In the genomic region with DNA sequence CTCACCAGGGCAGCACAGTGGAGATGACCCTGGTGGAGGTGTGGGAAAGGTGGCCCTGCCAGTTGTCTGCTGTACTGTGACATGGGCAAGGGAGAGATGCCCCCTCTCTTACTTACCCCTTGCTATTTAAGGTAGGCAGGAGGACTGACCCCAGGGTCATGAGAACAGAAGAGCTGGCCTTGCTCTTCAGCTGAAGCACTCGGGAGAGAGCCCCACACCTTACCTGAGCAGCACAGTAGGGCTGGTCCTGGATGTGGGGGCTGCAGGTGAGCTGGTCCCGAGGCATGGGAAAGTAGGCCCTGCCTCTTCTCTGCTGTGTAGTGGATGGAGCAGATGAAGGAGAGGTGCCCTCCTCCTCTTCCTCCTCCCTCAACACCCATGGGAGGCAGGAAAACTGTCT, we compare ENCODE assay signal across 35 mouse cellular contexts. TPM values are rescaled to one million over a fixed set of nuclear protein-coding genes. Genes with fewer than 3 reads are reported as not detected.
DNase-seq lines count a peak whose midpoint lies in the region; ATAC-seq and TF ChIP-seq lines count a peak whose summit lies in the region.
"Had no signal": no experiment of that assay in that cellular context is flagged by ENCODE, and none has a peak within 500 bp of the region (broad histone marks: within the 10 kb centered on the region; RNA-seq: fewer than 3 reads in every experiment).

No protein-coding gene starts in this region.

- TF ChIP-seq EP300 in stomach, postnatal 0 days (optimal IDR thresholded peaks at IDR 0.05), result no peak

- H3K27ac ChIP-seq in kidney, postnatal 0 days, result no peak overlapping the region
- no peak overlapping the region for H3K27ac ChIP-seq in midbrain, embryonic 12.5 days (replicated peaks)
- H3K27ac ChIP-seq in midbrain, embryonic 14.5 days (replicated peaks; ENCODE audit: low read depth, low read length), result no peak overlapping the region
- H3K27ac ChIP-seq in stomach, postnatal 0 days (replicated peaks), result no peak overlapping the region
- H3K27ac ChIP-seq: embryonic facial prominence, embryonic 13.5 days; forebrain, embryonic 12.5 days; heart, embryonic 13.5 days; hindbrain, embryonic 10.5 days; intestine, embryonic 15.5 days; limb, embryonic 10.5 days; limb, embryonic 15.5 days; macrophage; neural tube, embryonic 12.5 days; stomach, embryonic 15.5 days had no signal

- no peaks in the 10 kb centered on the region for H3K4me1 ChIP-seq in kidney, postnatal 0 days (replicated peaks; ENCODE audit: insufficient read depth, low read length)
- no peaks in the 10 kb centered on the region for H3K4me1 ChIP-seq in midbrain, embryonic 12.5 days
- no peaks in the 10 kb centered on the region for H3K4me1 ChIP-seq in midbrain, embryonic 14.5 days (ENCODE audit: control insufficient read depth, insufficient read depth, low read length)
- no peaks in the 10 kb centered on the region for H3K4me1 ChIP-seq in stomach, postnatal 0 days (replicated peaks; ENCODE audit: control insufficient read depth, insufficient read depth)
- H3K4me1 ChIP-seq: embryonic facial prominence, embryonic 13.5 days; forebrain, embryonic 12.5 days; heart, embryonic 13.5 days; hindbrain, embryonic 10.5 days; intestine, embryonic 15.5 days; limb, embryonic 10.5 days; limb, embryonic 15.5 days; neural tube, embryonic 12.5 days; stomach, embryonic 15.5 days had no signal

- ATAC-seq in kidney, postnatal 0 days (replicated peaks; ENCODE audit: low FRiP score, low read depth), result 0 out of 2 replicates have a peak, but pooled peaks have one; percentile 38
- ATAC-seq in midbrain, embryonic 12.5 days (ENCODE audit: low FRiP score, low read depth), result 0 out of 2 replicates have a peak, but pooled peaks have one; percentile 41
- ATAC-seq in midbrain, embryonic 14.5 days (ENCODE audit: low FRiP score, low TSS enrichment), result no peak
- ATAC-seq in stomach, postnatal 0 days (ENCODE audit: low FRiP score, low TSS enrichment), result peak; percentile 32; the same call in 1 of the 2 replicates
- ATAC-seq: CD4-positive, CD25-positive, alpha-beta regulatory T cell, adult 4 months; hindbrain, embryonic 16.5 days; intestine, embryonic 15.5 days had no signal

- DNase-seq in heart, adult 11 months, result peak; percentile 68
- no peak for DNase-seq in heart, postnatal 25 days (ENCODE audit: low spot score)
- DNase-seq in kidney, postnatal 0 days (ENCODE audit: low spot score), result no peak
- DNase-seq in kidney, postnatal 14 days, result no peak
- DNase-seq in midbrain, embryonic 14.5 days, result no peak
- no peak for DNase-seq in stomach, postnatal 0 days (ENCODE audit: low spot score)
- DNase-seq: adrenal gland, postnatal 25 days; cerebellum, adult 11-12 months; cerebellum, adult 9-11 months; embryo, embryonic 11 days; gastrocnemius, postnatal 10 days; heart, adult 18-20 months; heart, postnatal 10 days; kidney, adult 8-10 months; layer of hippocampus, adult 9-11 months; lung, adult 2 months; lung, postnatal 10 days; right cerebral cortex, adult 18-20 months; thymus, adult 2 months; thymus, postnatal 36 days had no signal

- no peak overlapping the region for H3K9ac ChIP-seq in kidney, postnatal 0 days (ENCODE audit: low read depth, low read length)
- H3K9ac ChIP-seq in midbrain, embryonic 12.5 days (replicated peaks), result no peak overlapping the region
- H3K9ac ChIP-seq in midbrain, embryonic 14.5 days (replicated peaks; ENCODE audit: low read length), result no peak overlapping the region
- H3K9ac ChIP-seq in stomach, postnatal 0 days (ENCODE audit: low read length), result no peak overlapping the region
- H3K9ac ChIP-seq: embryonic facial prominence, embryonic 13.5 days; forebrain, embryonic 12.5 days; heart, embryonic 13.5 days; intestine, embryonic 15.5 days; limb, embryonic 15.5 days; neural tube, embryonic 12.5 days; stomach, embryonic 15.5 days had no signal

- TF ChIP-seq CTCF in kidney, postnatal 0 days (IDR thresholded peaks at IDR 0.05; ENCODE audit: low read depth), result no peak
- TF ChIP-seq CTCF in stomach, postnatal 0 days (IDR thresholded peaks at IDR 0.05; ENCODE audit: low read depth), result no peak

- H3K27me3 ChIP-seq in kidney, postnatal 0 days (ENCODE audit: insufficient read depth, low read length), result no peaks in the 10 kb centered on the region
- 0 out of 2 replicates have a peak, but pooled peaks cover 3% of the 10 kb centered on the region for H3K27me3 ChIP-seq in midbrain, embryonic 12.5 days
- H3K27me3 ChIP-seq in midbrain, embryonic 14.5 days (ENCODE audit: control insufficient read depth, insufficient read depth, low read length), result no peaks in the 10 kb centered on the region
- no peaks in the 10 kb centered on the region for H3K27me3 ChIP-seq in stomach, postnatal 0 days (ENCODE audit: control insufficient read depth, insufficient read depth, low read length)
- H3K27me3 ChIP-seq: embryonic facial prominence, embryonic 13.5 days; forebrain, embryonic 12.5 days; heart, embryonic 13.5 days; intestine, embryonic 15.5 days; limb, embryonic 15.5 days; neural tube, embryonic 12.5 days; stomach, embryonic 15.5 days had no signal

- no peaks in the 10 kb centered on the region for H3K9me3 ChIP-seq in kidney, postnatal 0 days (replicated peaks; ENCODE audit: low read length)
- no peaks in the 10 kb centered on the region for H3K9me3 ChIP-seq in midbrain, embryonic 12.5 days
- no peaks in the 10 kb centered on the region for H3K9me3 ChIP-seq in midbrain, embryonic 14.5 days (ENCODE audit: control insufficient read depth, low read length)
- H3K9me3 ChIP-seq in stomach, postnatal 0 days (ENCODE audit: control insufficient read depth, low read length), result no peaks in the 10 kb centered on the region
- H3K9me3 ChIP-seq: embryonic facial prominence, embryonic 13.5 days; forebrain, embryonic 12.5 days; heart, embryonic 13.5 days; hindbrain, embryonic 10.5 days; intestine, embryonic 15.5 days; limb, embryonic 10.5 days; limb, embryonic 15.5 days; neural tube, embryonic 12.5 days; stomach, embryonic 15.5 days had no signal

- intact Hi-C loops in heart, postnatal 25 days (cut with DNase I), result no loop called here

- H3K36me3 ChIP-seq in kidney, postnatal 0 days (ENCODE audit: insufficient read depth, low read length), result no peaks in the 10 kb centered on the region
- no peaks in the 10 kb centered on the region for H3K36me3 ChIP-seq in midbrain, embryonic 12.5 days
- H3K36me3 ChIP-seq in midbrain, embryonic 14.5 days (ENCODE audit: control insufficient read depth, insufficient read depth, low read length), result no peaks in the 10 kb centered on the region
- no peaks in the 10 kb centered on the region for H3K36me3 ChIP-seq in stomach, postnatal 0 days (ENCODE audit: control insufficient read depth, insufficient read depth, low read length)
- H3K36me3 ChIP-seq: embryonic facial prominence, embryonic 13.5 days; forebrain, embryonic 12.5 days; heart, embryonic 13.5 days; hindbrain, embryonic 10.5 days; intestine, embryonic 15.5 days; limb, embryonic 10.5 days; limb, embryonic 15.5 days; neural tube, embryonic 12.5 days; stomach, embryonic 15.5 days had no signal

- no peak overlapping the region for H3K4me3 ChIP-seq in kidney, postnatal 0 days (replicated peaks; ENCODE audit: low read depth, low read length)
- H3K4me3 ChIP-seq in midbrain, embryonic 12.5 days, result no peak overlapping the region
- H3K4me3 ChIP-seq in midbrain, embryonic 14.5 days (replicated peaks; ENCODE audit: low read depth, low read length), result no peak overlapping the region
- no peak overlapping the region for H3K4me3 ChIP-seq in stomach, postnatal 0 days (ENCODE audit: low read depth, low read length)
- H3K4me3 ChIP-seq: embryonic facial prominence, embryonic 13.5 days; erythroblast, embryonic 14.5 days; forebrain, embryonic 12.5 days; heart, embryonic 13.5 days; hindbrain, embryonic 10.5 days; intestine, embryonic 15.5 days; limb, embryonic 10.5 days; limb, embryonic 15.5 days; myocyte; neural tube, embryonic 12.5 days; stomach, embryonic 15.5 days had no signal

- no peak overlapping the region for H3K4me2 ChIP-seq in kidney, postnatal 0 days (ENCODE audit: low read length)
- H3K4me2 ChIP-seq in midbrain, embryonic 12.5 days (replicated peaks), result no peak overlapping the region
- H3K4me2 ChIP-seq in midbrain, embryonic 14.5 days (ENCODE audit: low read length), result no peak overlapping the region
- H3K4me2 ChIP-seq in stomach, postnatal 0 days (replicated peaks; ENCODE audit: low read depth), result no peak overlapping the region
- H3K4me2 ChIP-seq: embryonic facial prominence, embryonic 13.5 days; forebrain, embryonic 12.5 days; heart, embryonic 13.5 days; intestine, embryonic 15.5 days; limb, embryonic 15.5 days; neural tube, embryonic 12.5 days; stomach, embryonic 15.5 days had no signal

- WGBS in kidney, postnatal 0 days, result 85% methylated on average over 2 of the region's 2 CpGs
- WGBS in midbrain, embryonic 12.5 days, result 73% methylated on average over 2 of the region's 2 CpGs
- WGBS in midbrain, embryonic 14.5 days, result 82% methylated on average over 2 of the region's 2 CpGs
- 89% methylated on average over 2 of the region's 2 CpGs for WGBS in stomach, postnatal 0 days

RNA-seq across cellular contexts. Expression of a gene that starts 11.3 kb away (rescaled TPM):
- total RNA-seq in heart, postnatal 25 days (2021), result under 1 TPM in 1 of 2 experiments, not detected in 1; 0.22 TPM
- 199 and 211 TPM in 2 replicates for polyA plus RNA-seq in kidney, postnatal 0 days (2015; fragmentation: Nextera tagmentation; extraction: Ambion mirVana)
- 0.77 and 0.85 TPM in 2 replicates for polyA plus RNA-seq in midbrain, embryonic 12.5 days (2016; fragmentation: Nextera tagmentation; extraction: Ambion mirVana)
- polyA plus RNA-seq in midbrain, embryonic 14.5 days (2014; fragmentation: Nextera tagmentation; extraction: Ambion mirVana), result 1.3 and 1.5 TPM in 2 replicates
- polyA plus RNA-seq in stomach, postnatal 0 days (2015; fragmentation: Nextera tagmentation; extraction: Ambion mirVana), result 8.2 and 8.4 TPM in 2 replicates
- polyA plus RNA-seq: erythroblast, embryonic 14.5 days; macrophage; myocyte had no signal

Comparison
In these comparisons a context has a peak if more than half of its experiments do, and no peak if none do; other contexts are left out.
1. RNA of a gene that starts 11.3 kb away (polyA plus RNA-seq): 199 to 211 TPM in kidney, postnatal 0 days; 8.2 to 8.4 TPM in stomach, postnatal 0 days, 1.3 to 1.5 TPM in midbrain, embryonic 14.5 days and 0.77 to 0.85 TPM in midbrain, embryonic 12.5 days; every median in the first group is over 10 times any median in the second.